Mouse (Mus musculus) T-helper 17 cell (primary cell): ENCODE data around the gene Stox2.

Source experiments
- in situ Hi-C, 2 experiments: fragments of 300-600 bp; cut with MboI, MseI; formaldehyde crosslinking; loops; 1 replicate in 1 of 2; 2 replicates in 1 of 2; pipeline ENCODE4 v1.15.1; 2025; ENCODE audit warnings: high pct_unique_total_duplicates in 2 of 2

The Stox2 gene

DNA sequence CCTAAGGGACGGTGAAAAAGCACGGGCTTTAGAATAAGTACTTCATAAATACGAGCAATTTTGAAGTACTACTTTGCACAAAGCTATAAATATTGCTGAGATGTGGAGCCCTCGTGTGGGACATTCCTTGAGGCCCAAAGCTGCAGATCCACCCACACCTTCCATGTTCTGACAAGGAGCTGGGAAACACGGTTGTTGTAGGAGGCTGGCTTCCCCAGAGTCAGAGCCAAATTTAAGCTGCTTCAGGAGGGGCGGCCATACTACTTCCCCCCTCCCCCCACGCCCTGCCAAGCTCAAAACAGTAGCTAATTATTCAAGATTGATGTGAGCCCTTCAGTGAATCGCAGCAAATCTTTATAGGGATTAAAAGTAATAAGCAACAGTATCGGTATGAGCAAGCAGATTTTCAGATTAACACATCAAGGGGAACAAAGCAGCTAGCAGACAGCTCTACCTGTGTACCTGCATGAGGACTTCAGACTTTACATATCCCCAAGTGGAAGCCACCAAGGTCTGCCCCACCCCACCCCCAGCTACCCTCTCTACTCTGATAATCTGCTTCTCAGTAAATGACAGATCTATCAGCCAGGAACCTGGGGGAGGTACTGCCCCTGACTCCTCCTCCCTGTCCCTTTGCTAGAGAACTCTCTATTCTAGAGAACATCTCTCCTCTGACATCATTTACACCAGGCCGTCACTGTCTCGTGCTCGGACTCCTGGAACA, 185.2 kb downstream of the Stox2 start:
- in situ Hi-C loops = no loop called here

DNA sequence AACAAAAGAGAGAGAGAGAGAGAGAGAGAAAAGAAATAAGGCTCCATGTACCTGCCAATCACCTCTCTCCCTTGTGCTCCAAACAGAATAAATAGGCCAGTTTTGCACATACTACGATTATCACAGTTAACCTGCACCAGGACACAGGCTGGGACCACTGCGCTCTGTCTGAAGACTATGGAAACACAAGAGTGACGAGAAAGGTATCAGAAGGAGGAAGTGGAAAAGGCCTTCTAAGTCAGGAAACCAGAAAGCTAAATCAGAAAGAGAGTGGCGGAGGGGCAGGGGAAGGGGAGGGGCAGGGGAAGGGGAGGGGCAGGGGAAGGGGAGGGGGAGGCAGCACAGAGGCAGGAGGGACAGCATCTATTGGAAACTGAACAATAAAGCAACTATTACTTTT, 195.3 kb downstream of the Stox2 start:
- in situ Hi-C loops = no loop called here

GRCm38 (mm10) chr8:47245116-47245515, 201.0 kb downstream of the Stox2 start:
- in situ Hi-C loops = no loop called here

- in situ Hi-C loops = no loop called here
Measured at GRCm38 (mm10) chr8:47244202-47244601, 202.0 kb downstream of the Stox2 start.

DNA sequence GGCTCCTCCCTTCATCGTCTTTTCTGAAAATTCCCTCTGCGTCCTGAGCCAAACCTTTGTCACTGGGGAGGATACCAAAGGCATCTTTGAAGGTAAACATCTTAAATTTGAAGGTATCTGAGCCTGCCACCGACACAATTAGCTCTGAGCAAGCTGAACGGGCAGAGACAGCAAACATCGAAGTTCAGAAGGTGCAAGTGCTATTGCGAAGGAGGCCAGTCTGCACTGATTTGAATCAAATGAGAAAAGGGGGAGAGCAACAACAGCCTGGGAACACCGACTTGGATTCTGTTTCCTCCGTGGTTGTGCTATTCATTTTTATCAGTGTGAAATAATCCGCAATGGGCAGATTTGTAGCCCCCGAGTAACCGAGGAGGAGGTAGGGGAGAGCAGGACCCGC, 202.5 kb downstream of the Stox2 start:
- in situ Hi-C loops = no loop called here

GRCm38 (mm10) chr8:47243016-47243630, 203.0 kb downstream of the Stox2 start:
- in situ Hi-C loops = no loop called here

GRCm38 (mm10) chr8:47242207-47243004, 203.8 kb downstream of the Stox2 start:
- in situ Hi-C loops = no loop called here

DNA sequence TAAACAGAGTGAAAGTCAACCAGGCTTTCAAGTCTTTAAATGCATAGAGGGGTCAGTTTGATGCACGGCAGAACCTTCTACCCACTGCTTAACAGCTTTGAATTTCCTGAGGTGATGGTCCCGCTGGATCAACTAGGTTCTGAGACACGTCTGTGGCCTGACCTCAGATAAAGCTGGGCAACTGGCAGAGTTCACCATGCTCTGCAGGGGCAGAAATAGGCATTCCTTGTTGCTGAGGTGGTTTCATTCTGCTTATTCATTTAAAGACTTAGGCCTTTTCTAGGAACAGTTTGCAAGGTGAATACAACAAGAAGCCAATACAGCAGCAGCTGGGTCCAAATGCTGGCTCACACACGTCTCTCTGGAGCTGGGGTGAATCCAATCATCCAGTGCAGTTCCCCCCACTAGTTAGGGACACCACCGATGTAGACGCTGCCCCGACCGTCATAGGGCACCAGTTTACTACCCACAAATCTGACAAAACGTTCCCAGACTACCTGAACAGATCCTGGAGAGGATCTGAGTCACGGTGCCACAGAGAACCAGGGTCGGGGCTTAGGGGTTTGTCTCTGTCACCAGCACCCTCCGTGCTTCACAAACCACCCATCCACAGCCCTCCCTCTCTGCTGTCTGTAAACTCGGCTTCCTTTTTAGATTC, 204.6 kb downstream of the Stox2 start:
- in situ Hi-C loops = no loop called here

GRCm38 (mm10) chr8:47240871-47241270, 205.3 kb downstream of the Stox2 start:
- in situ Hi-C loops = no loop called here

DNA sequence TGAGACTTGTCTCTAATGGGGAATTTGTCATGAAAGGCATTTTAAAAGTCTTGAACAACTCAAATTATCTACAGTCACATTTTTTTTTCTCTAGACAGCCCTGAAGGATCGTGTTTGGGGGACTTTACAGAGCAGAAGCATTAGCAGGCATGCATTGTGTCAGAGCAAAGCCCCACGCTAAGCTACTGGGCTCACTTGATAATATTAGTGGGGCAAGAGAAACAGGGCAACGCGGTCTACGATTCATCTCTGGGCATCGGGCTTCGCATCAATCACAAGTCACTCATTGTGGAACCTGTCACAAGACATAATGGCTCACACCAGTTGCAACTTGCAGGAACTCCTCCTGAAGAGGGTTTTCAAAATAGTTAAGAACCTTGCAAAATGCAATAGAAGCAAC, 205.9 kb downstream of the Stox2 start:
- in situ Hi-C loops = no loop called here

GRCm38 (mm10) chr8:47232081-47232480, 214.1 kb downstream of the Stox2 start:
- in situ Hi-C loops = no loop called here

DNA sequence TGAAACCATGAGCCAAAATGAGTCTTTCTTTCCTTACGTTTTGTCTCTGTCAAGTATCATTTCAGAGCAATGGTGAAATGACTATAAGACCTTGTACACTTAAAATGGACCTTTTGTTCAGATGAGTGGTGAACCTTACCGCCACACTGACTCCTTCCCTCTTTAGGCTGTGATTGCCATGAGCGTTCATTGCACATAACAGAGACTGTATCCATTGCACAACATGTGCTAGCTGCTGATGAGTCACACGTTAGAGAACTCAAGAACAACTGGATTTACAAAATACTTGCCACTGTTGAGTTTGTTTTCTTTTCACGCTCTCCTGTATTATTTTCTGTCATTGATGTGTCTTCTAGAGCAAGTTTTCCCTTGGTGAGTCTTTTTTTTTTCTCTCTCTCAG, 216.1 kb downstream of the Stox2 start:
- in situ Hi-C loops = no loop called here

DNA sequence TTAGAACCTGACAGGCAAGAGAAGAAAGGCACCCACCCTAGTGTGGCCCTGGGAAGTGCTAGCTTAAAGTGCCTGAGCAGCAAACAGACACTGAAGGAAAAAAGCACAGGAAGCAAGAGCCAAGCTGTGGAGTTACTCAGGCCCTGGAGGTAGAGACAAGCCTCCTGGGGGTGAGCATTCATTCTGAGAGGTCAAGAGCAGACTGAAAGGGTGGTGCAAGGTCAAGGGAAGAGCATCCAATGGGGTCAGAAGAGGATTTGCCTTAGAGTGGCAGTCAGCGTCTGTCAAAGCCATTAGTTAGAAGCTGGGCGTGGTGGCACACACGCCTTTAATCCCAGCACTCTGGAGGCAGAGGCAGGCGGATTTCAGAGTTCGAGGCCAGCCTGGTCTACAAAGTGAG, 224.3 kb downstream of the Stox2 start:
- in situ Hi-C loops = no loop called here

GRCm38 (mm10) chr8:47221191-47221590, 225.0 kb downstream of the Stox2 start:
- in situ Hi-C loops = no loop called here

DNA sequence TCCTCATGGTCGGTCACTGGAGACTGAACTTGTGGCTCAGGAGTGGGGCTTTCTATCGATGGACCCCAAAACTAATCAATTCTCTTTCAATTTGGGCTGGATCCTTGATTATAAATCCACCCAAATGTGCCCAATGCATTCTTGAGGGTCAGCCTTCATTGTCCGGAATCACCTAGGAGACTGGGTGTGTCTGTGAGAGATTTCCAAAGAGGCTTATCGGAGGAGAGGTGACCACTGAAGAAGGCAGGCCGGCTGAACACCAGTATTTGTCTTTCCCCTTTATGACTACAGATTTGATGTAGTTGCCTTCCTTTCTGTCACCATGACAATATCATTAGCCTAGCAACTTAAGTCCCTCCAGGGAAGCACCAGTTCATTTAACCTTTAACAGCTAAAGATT, 225.8 kb downstream of the Stox2 start:
- in situ Hi-C loops = no loop called here

- in situ Hi-C loops = no loop called here
Measured at GRCm38 (mm10) chr8:47218536-47218935, 227.6 kb downstream of the Stox2 start.

- in situ Hi-C loops = no loop called here
Measured at GRCm38 (mm10) chr8:47218021-47218420, 228.1 kb downstream of the Stox2 start.

DNA sequence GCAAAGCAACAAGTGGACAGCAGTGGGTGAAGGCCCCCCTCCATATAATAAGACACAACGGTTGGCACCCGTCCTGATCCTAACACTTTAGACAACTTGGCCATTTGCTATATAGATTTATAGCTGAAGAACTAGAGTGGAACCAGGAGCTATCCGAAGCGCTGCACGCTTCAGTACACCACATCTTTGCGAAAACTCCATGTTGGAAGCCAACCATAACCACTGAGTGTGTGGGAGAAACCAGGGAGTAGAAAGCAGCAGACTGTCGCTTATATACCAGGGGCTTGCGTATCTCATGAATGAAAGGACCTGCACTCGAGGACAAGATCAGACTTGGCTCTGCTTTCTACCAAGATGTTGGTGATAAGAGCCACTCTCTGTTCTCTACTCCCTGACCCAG, 234.0 kb downstream of the Stox2 start:
- in situ Hi-C loops = no loop called here

DNA sequence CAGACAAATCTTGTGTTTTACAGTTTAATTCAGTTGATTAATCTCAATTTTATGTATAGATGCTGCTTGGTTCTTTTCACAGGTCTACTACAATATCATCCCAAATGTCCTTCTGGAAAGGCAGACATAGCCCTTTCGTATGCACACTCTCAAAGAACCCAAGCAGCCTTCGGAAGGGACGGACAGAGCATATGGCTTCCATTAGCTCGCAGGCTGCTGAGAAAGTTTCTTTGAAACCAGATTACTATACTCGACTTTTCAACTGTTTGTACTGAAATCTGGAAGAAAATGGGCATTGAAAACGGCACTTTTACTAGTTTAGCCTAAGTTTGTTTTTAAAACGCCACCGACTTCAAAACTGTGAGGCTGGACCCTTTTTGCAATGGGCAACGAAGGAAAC, 234.9 kb downstream of the Stox2 start:
- in situ Hi-C loops = no loop called here

DNA sequence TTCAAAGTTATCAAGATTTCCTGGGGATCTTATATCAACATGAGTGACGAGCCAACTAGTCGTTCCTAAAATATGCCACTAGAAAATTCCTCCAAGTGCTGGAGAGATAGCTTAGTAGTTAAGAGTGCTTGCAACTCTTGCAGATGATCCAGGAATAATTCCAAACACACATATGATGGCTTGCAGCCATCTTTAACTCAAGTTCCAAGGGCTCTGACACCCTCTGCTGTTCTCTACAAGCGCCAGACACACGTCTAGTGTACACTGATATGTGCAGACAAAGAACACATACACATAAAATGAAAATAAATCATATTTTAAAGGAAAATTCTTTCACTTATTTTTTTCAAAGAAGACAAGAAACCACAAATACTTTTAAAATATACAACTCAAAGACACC, 237.9 kb downstream of the Stox2 start:
- in situ Hi-C loops = loop anchor here in 1 of 2 experiments (5.0 kb wide), 1 partner anchor 49 kb away; no protein-coding TSS in a partner anchor

- in situ Hi-C loops = loop anchor here in 1 of 2 experiments (5.0 kb wide), 1 partner anchor 51 kb away; no protein-coding TSS in a partner anchor
Measured at GRCm38 (mm10) chr8:47206640-47207237, 239.4 kb downstream of the Stox2 start.
